Mouse (Mus musculus): Measurements from ENCODE around the gene Hddc2.
"Not testable (repeated sequence)": the region's sequence is repeated elsewhere in the genome, so short reads cannot be mapped to it uniquely, and the experiment has no call there.

Gene Hddc2

DNA sequence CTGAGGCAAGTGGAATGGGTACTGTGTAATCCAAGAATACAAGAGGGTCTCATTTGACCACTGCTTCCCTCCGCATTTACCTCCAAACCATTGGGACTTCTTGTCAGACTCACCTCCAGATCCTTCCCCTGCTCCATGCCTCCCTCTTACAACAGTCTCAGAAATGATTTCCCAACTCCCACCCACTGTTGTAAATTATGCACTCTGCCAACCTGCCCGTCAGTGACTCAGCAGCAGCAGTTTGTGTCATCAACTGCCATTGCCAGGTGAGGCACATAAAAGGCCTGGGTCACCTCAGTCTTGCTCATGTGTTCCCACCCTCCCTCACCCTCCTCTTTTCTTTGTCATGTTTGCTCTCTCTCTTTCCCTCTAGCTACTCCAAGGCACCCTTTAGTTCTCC lies 41.0 kb downstream of the Hddc2 start:
- DNase-seq (ENCODE audit: low spot score): no peak

DNA sequence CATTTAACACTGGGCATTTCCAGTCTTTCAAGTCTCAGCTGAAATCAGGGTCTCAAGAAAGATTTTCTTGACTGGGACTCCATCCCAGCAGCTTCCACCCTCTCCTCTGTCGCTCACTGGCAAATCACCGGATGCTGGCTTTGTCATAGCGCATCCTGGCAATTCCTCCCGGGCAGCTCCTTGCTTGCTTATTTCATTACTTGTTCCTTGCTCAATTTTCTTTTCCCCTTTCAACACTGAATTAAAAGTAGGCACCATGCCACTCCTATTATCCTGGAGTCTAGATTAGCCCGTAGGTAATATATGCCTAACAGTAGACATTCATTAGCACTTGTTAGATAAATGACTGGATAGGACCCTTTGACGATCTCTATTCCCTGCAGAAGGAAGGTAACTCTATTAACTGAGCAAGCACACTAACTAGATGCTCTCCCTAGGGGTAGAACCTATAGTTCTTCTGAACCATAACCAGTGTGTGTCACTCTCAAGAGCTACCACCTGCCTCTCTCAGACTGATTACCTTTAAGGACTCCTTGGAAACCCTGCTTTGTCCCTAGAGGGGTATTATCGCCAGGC lies 41.8 kb downstream of the Hddc2 start:
- no peak for DNase-seq (ENCODE audit: low spot score)

DNA sequence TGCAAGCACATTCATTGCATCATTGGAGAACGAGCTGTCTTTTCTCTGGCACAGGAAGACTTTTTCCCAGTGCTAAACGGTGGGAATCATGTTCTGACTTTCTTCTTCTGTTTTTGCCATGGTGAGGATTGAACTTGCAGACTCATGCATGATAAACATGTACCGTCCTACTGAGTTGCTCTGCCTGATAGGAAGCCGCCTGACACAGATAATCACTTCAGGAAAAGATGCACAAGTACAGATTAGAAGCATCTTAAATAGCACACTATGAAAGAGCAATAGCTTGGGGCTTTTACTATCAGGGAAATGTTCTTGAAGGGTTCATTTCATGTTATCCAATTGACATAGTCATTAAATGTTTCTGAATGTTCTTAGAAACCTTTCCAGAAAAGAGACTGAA lies 46.6 kb downstream of the Hddc2 start:
- DNase-seq (ENCODE audit: low spot score): no peak

DNA sequence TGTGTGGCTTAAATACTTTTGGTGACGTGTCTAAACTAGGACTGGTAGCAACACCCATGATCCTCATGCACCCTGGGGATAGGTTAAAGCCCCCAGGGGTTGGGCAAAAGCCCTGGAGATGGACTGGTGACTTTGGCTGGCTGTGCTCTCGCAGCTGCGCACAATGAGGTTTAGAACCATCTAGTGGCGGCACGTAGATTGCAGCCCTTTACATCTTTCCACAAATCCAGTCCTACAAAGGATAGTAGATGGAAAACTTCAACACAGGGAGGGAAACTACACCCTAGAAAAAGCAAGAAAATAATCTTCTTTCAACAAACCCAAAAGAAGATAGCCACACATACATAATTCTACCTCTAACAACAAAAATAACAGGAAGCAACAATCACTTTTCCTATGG lies 57.0 kb downstream of the Hddc2 start:
- not testable (repeated sequence) for DNase-seq (ENCODE audit: low spot score)

Measured in urinary bladder, postnatal 14 days (tissue).